Mouse (Mus musculus) right cerebral cortex, postnatal 25 days (tissue): ENCODE results near the gene Ptprd.

Experiments
- DNase-seq: peaks from one replicate; pipeline ENCODE4 v3.0.0; 2022

Gene Ptprd

GRCm38 (mm10) chr4:76289612-76290483 lies 1921.9 kb downstream of the Ptprd start:
- no peak for DNase-seq

GRCm38 (mm10) chr4:76286016-76286415 lies 1925.7 kb downstream of the Ptprd start:
- DNase-seq, result no peak

- no peak for DNase-seq
Observed at GRCm38 (mm10) chr4:76282886-76283285, 1928.9 kb downstream of the Ptprd start.

- no peak for DNase-seq
Observed at GRCm38 (mm10) chr4:76262727-76263126, 1949.0 kb downstream of the Ptprd start.

GRCm38 (mm10) chr4:76260686-76261085 lies 1951.1 kb downstream of the Ptprd start:
- DNase-seq, result no peak

GRCm38 (mm10) chr4:76260286-76260685 lies 1951.5 kb downstream of the Ptprd start:
- no peak for DNase-seq

- no peak for DNase-seq
Observed at GRCm38 (mm10) chr4:76259636-76260035, 1952.1 kb downstream of the Ptprd start.

- no peak for DNase-seq
Observed at GRCm38 (mm10) chr4:76244371-76244770, 1967.4 kb downstream of the Ptprd start.

- no peak for DNase-seq
Observed at GRCm38 (mm10) chr4:76241542-76241941, 1970.2 kb downstream of the Ptprd start.

- no peak for DNase-seq
Observed at GRCm38 (mm10) chr4:76241140-76241539, 1970.6 kb downstream of the Ptprd start.

GRCm38 (mm10) chr4:76239063-76239462 lies 1972.7 kb downstream of the Ptprd start:
- DNase-seq, result no peak

GRCm38 (mm10) chr4:76238577-76238976 lies 1973.2 kb downstream of the Ptprd start:
- DNase-seq, result no peak

- no peak for DNase-seq
Observed at GRCm38 (mm10) chr4:76237827-76238226, 1973.9 kb downstream of the Ptprd start.

GRCm38 (mm10) chr4:76223720-76224119 lies 1988.0 kb downstream of the Ptprd start:
- DNase-seq, result no peak

GRCm38 (mm10) chr4:76222520-76222919 lies 1989.2 kb downstream of the Ptprd start:
- no peak for DNase-seq

GRCm38 (mm10) chr4:76218065-76218464 lies 1993.7 kb downstream of the Ptprd start:
- DNase-seq, result no peak

GRCm38 (mm10) chr4:76215141-76215540 lies 1996.6 kb downstream of the Ptprd start:
- no peak for DNase-seq

GRCm38 (mm10) chr4:76199321-76199720 lies 2012.4 kb downstream of the Ptprd start:
- no peak for DNase-seq

- no peak for DNase-seq
Observed at GRCm38 (mm10) chr4:76194762-76195161, 2017.0 kb downstream of the Ptprd start.

- DNase-seq, result no peak
Observed at GRCm38 (mm10) chr4:76193496-76193895, 2018.3 kb downstream of the Ptprd start.

GRCm38 (mm10) chr4:76192031-76192430 lies 2019.7 kb downstream of the Ptprd start:
- no peak for DNase-seq

GRCm38 (mm10) chr4:76190788-76191187 lies 2021.0 kb downstream of the Ptprd start:
- DNase-seq, result no peak

- DNase-seq, result no peak
Observed at GRCm38 (mm10) chr4:76183095-76183494, 2028.7 kb downstream of the Ptprd start.

GRCm38 (mm10) chr4:76179497-76179896 lies 2032.3 kb downstream of the Ptprd start:
- DNase-seq, result no peak

- peak; percentile 14 for DNase-seq
Observed at GRCm38 (mm10) chr4:76175086-76175485, 2036.7 kb downstream of the Ptprd start.
